Mouse (Mus musculus) liver, embryonic 12.5 days (tissue): ENCODE data around the gene Ecm2. TPM values are rescaled to one million over a fixed set of nuclear protein-coding genes. Genes with fewer than 3 reads are reported as not detected.

ENCODE experiments used
- ATAC-seq: fragments of 200-750 bp; cut with Nextera tagmentation; 2 replicates; pipeline ENCODE4 v1.8.0; 2017; ENCODE audit warnings: moderate number of reproducible peaks, mild to moderate bottlenecking, moderate library complexity
- H3K27ac ChIP-seq: fragments of 300-500 bp; sonication (generic); 2 replicates; pipeline ENCODE4 v1.5.1; 2016; ENCODE audit warnings: mild to moderate bottlenecking
- H3K27me3 ChIP-seq: fragments of 300-500 bp; sonication (generic); replicated peaks from 2 replicates; pipeline ENCODE4 v1.6.1; 2016; ENCODE audit warnings: mild to moderate bottlenecking, moderate library complexity
- H3K36me3 ChIP-seq: fragments of 300-500 bp; sonication (generic); 2 replicates; pipeline ENCODE4 v1.6.1; 2016; ENCODE audit warnings: mild to moderate bottlenecking, moderate library complexity
- H3K4me1 ChIP-seq: fragments of 300-500 bp; sonication (generic); 2 replicates; pipeline ENCODE4 v1.6.1; 2016
- H3K4me2 ChIP-seq: fragments of 300-500 bp; sonication (generic); 2 replicates; pipeline ENCODE4 v1.6.1; 2016; ENCODE audit warnings: mild to moderate bottlenecking, moderate library complexity
- H3K4me3 ChIP-seq: fragments of 300-500 bp; sonication (generic); 2 replicates; pipeline ENCODE4 v1.5.1; 2016; ENCODE audit warnings: mild to moderate bottlenecking, moderate library complexity
- H3K9ac ChIP-seq: fragments of 300-500 bp; sonication (generic); 2 replicates; pipeline ENCODE4 v1.6.1; 2016; ENCODE audit warnings: mild to moderate bottlenecking, moderate library complexity
- H3K9me3 ChIP-seq: fragments of 300-500 bp; sonication (generic); replicated peaks from 2 replicates; pipeline ENCODE4 v1.6.1; 2016; ENCODE audit warnings: mild to moderate bottlenecking, moderate library complexity
- WGBS: fragments of 180-500 bp; shearing (Covaris S2); methylation state at CpG from one replicate; pipeline ENCODE4 v1.1.7; 2016; ENCODE audit not compliant: insufficient replicate concordance; 5-methylcytosine and 5-hydroxymethylcytosine counted together
- polyA plus RNA-seq: library from polyadenylated mRNA; unstranded; fragments of >200 nt; fragmentation: Nextera tagmentation; extraction: Ambion mirVana; gene quantifications from 2 replicates; pipeline ENCODE4 v1.2.1, GENCODE M21; 2016

The Ecm2 gene
- polyA plus RNA-seq, 1 experiment from 2014 or later: 0.33 TPM

DNA sequence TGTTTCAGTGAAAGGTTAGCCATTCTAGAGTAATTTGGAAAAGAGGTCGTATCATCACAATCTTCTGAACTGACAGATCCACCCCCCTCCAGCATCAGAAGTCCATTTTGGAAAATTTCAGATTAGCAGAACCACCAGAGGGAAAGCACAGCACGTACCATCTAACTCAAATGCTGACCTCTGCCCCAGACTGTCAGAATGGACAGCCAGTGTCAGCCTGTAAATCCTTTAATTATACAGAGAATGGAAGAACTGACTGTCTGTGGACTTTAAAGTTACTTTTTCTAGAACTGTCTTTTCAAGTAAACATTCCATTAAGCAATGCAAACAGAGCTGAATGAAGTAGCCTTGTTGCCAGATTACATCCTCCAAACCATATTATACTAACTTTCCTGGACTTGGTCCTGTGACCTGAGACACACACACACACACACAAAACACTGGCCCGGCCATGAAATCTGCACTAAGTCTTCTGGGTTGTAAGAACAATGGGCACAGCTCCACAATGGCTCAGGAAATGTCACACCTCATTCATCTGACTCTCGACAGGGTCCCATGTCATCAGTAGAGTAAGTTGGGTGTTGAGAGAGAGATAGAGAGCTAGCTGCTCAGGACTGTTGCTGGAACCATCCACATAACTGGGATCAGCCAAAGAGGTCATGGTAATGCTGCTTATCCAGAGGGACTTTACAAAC is 32.5 kb upstream of the Ecm2 start:
- Histone ChIP-seq H3K4me3 (no peak overlapping the region), H3K27ac (no peak overlapping the region), H3K4me1 (peaks cover 4% of the 10 kb centered on the region), H3K9ac (no peak overlapping the region), H3K27me3 (no peaks in the 10 kb centered on the region), H3K9me3 (no peaks in the 10 kb centered on the region), H3K36me3 (no peaks in the 10 kb centered on the region), H3K4me2 (no peak overlapping the region)
- ATAC-seq: no peak
- 62% methylated on average over 4 of the region's 4 CpGs for WGBS

DNA sequence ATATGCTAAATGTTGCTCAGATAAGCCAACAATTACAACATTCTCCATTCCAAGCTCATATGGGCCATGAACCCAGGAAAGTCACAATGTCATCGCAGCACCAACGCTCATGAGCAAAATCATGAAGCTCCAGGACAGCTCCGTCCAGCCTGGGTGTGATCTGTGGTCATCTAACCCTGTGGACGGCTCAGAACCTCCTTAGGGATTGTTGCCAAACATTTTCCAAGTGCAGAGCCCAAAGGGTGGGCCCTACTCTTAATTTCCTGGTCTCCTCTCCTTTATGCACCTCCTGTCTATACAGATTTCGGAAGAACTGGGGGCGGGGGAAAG is 32.0 kb upstream of the Ecm2 start:
- Histone ChIP-seq H3K4me3 (no peak overlapping the region), H3K9me3 (no peaks in the 10 kb centered on the region), H3K4me2 (no peak overlapping the region), H3K27ac (no peak overlapping the region), H3K4me1 (peaks cover under 1% of the 10 kb centered on the region), H3K36me3 (no peaks in the 10 kb centered on the region), H3K9ac (no peak overlapping the region), H3K27me3 (no peaks in the 10 kb centered on the region)
- ATAC-seq: no peak
- 89% methylated on average over 6 of the region's 6 CpGs for WGBS

DNA sequence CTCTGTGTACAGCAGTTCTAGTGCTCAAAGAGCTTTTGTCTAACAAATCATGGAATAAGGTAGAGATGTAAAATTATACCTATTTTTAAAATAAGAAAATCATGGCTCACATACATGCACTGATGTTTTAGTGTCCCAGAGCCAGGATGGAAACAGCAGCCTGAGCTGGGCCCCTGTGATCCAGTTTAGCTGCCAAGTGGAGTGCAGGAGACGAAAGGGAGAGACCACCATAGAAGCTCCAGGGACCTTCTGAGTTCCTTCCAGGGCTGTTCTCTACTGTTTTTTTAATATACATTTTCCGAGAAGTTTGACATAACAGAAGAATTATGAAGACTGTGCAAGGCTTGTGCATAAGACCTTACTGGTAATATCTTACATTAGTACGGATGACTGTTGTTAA is 26.7 kb upstream of the Ecm2 start:
- no peak overlapping the region for H3K4me3 ChIP-seq
- H3K27ac ChIP-seq: no peak overlapping the region
- no peaks in the 10 kb centered on the region for H3K4me1 ChIP-seq
- no peak overlapping the region for H3K4me2 ChIP-seq
- H3K36me3 ChIP-seq: no peaks in the 10 kb centered on the region
- H3K9ac ChIP-seq: no peak overlapping the region
- no peak for ATAC-seq
- whole genome bisulfite sequencing: 82% methylated on average over 3 of the region's 3 CpGs
- H3K9me3 ChIP-seq: no peaks in the 10 kb centered on the region
- H3K27me3 ChIP-seq: no peaks in the 10 kb centered on the region

DNA sequence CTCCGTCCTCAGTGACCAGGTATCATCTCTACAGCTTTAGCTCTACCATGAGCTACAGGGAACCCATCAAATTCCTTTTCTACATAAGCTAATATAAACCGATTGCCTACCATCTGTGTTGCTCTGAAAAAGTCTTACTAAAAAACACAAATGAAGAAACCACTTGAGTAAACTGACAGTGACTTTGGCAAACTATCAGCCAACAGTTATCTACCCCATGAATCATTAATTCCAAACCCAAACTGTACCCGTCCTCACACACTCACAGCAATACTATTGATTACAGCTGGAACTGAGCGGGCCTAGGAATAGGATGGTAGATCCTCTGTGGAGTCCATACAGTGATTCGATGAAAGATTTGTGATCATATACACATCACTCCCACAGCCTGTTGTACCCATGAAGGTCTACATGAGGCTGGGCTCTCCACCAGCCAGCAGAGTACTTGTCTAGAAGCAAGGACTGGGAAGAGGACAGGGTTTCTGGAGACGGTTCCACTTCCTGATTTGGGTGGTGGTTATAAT is 25.7 kb upstream of the Ecm2 start:
- Histone ChIP-seq H3K36me3 (no peaks in the 10 kb centered on the region), H3K27ac (no peak overlapping the region), H3K27me3 (no peaks in the 10 kb centered on the region), H3K4me3 (no peak overlapping the region), H3K4me2 (no peak overlapping the region), H3K4me1 (no peaks in the 10 kb centered on the region), H3K9me3 (no peaks in the 10 kb centered on the region), H3K9ac (no peak overlapping the region)
- ATAC-seq: no peak
- 76% methylated on average over 6 of the region's 6 CpGs for WGBS

DNA sequence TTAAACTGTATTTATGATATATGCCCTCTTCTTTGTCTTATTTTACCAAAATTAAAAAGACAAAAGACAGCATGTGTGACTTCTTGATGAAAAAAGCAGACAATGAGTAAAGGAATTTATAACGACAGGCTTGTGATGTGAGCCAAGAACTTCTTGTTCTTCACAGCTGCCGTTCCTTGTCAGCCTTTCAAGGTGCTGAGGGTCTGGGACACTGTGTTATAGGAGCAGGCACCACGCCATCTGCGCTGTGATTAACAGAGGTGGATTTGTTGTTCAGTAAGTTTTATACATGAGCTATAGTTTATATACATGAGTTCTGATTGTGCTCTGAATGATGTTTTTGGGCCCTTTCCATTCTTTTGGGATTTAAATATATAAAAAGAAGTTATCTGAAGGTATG is 25.2 kb upstream of the Ecm2 start:
- Histone ChIP-seq H3K4me2 (no peak overlapping the region), H3K27ac (no peak overlapping the region), H3K9ac (no peak overlapping the region), H3K27me3 (no peaks in the 10 kb centered on the region), H3K4me3 (no peak overlapping the region), H3K9me3 (no peaks in the 10 kb centered on the region), H3K4me1 (no peaks in the 10 kb centered on the region), H3K36me3 (no peaks in the 10 kb centered on the region)
- ATAC-seq: no peak
- WGBS: 76% methylated on average over 4 of the region's 4 CpGs

DNA sequence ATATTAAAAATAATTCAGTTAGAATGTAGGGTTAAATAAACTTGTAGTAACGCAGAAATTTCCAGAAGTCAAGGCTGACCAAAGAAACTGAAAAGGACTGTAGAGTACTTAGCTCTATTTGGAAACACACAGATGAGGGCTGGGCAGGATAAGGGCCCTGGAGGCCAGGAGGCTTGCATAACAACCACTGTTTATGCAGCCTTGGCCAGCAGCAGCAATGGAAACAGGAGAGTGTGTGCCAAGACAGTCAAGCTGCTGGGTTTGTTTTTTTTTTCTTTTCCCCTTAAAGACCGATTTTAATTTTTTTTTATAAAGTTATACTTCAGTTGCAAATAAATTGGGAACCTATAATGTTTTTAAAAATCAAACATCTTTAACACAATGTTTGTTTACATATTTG is 24.6 kb upstream of the Ecm2 start:
- no peak overlapping the region for H3K9ac ChIP-seq
- no peaks in the 10 kb centered on the region for H3K9me3 ChIP-seq
- H3K27ac ChIP-seq: no peak overlapping the region
- H3K36me3 ChIP-seq: no peaks in the 10 kb centered on the region
- no peaks in the 10 kb centered on the region for H3K4me1 ChIP-seq
- no peak for ATAC-seq
- H3K4me2 ChIP-seq: no peak overlapping the region
- no peak overlapping the region for H3K4me3 ChIP-seq
- WGBS: 69% methylated on average over 2 of the region's 2 CpGs
- no peaks in the 10 kb centered on the region for H3K27me3 ChIP-seq

DNA sequence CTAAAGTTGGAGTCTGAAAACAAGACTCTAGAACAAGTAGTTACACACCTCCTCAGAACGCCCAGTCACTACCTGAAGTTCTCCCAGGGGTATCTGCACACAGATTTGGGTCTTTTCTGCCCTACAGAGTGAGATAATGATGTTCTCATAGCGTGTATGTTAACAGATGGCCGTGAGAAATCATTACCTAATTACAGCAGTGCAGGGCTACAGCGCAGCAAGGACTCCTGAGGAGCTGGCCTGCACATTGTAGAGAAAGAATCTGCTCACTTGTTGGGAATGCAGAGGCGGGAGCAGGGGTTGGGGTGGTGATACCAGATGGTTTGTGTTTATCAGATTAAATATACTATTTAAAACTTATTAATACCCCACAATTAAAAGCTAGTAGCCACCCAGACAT is 24.1 kb upstream of the Ecm2 start:
- no peak overlapping the region for H3K9ac ChIP-seq
- H3K4me2 ChIP-seq: no peak overlapping the region
- no peaks in the 10 kb centered on the region for H3K27me3 ChIP-seq
- H3K4me1 ChIP-seq: no peaks in the 10 kb centered on the region
- 71% methylated on average over 5 of the region's 5 CpGs for WGBS
- no peaks in the 10 kb centered on the region for H3K9me3 ChIP-seq
- H3K4me3 ChIP-seq: no peak overlapping the region
- H3K36me3 ChIP-seq: no peaks in the 10 kb centered on the region
- ATAC-seq: no peak
- no peak overlapping the region for H3K27ac ChIP-seq

DNA sequence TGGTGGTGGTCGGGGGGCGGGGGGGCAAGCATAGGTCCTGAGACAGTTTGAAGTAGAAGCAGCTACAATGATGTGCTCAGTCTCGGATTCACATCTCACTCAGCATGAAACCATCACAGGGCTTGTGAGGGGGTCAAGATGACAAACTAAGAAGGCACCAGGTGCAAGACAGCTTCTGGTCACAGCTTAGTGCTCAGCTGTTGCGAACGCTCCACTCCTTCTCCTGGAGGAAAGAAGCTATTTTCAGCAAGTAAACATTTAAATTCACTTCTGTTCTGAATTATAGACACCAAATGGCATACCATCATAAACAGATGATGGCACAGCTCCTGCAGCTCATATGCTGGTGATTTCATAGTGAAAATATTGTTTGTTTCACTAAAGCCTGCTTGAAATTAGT is 19.2 kb upstream of the Ecm2 start:
- ATAC-seq: no peak
- no peak overlapping the region for H3K4me3 ChIP-seq
- WGBS: 78% methylated on average over 5 of the region's 5 CpGs

DNA sequence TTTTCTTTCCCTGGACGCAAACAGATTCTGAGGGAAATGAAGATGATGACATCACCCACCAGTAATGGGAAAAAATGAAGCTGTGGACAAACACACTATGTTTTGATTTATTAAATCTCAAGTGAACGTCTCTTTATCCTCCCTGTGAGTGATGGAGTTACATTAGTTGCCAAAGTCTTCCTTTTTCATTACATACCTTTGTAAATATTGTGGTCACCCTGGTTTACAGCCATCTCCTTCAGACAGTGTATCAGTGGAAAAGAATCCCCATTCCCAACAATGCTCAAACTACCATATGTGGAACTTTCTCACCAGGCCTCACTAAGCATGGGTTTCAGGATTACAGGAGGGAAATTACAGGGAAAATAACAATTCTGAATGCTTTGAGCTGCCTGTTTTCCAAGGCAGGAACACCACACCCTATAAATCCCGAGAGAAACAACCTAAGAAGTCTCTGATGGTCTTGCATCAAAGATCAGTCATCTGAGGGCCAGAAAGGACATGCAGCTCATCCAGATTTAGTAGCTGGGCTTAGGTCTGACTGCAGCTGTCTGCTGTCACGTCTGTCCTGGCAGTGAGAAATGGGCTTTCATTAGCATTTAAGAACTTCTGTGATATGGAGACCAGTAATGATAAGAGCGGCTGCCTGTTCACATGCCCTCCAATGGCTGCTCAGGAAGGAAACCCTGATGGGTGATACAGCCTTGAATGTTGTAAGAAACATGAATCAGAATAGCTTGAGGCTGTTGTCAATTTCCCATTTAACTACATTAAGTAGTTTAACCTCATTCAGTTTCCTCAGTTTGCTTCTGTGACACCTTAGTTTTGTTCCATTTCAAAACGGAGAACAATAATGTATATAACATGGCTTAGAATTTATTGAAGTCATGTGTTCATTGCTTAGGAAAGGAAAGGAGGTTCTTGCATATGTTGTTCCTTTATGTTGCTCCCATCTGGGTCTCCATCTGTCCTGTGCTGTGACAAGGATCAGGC is 11.9 kb upstream of the Ecm2 start, which contains the start of gene Tes3-ps:
Gene Tes3-ps, plus strand, starts transcription at position 943 of the 993 bp plus-strand sequence.
- WGBS: 64% methylated on average over 6 of the region's 6 CpGs
- Histone ChIP-seq H3K9me3 (no peaks in the 10 kb centered on the region), H3K4me1 (no peaks in the 10 kb centered on the region), H3K4me2 (no peak within 1 kb of the TSS), H3K27ac (no peak within 1 kb of the TSS), H3K9ac (no peak within 1 kb of the TSS), H3K27me3 (no peaks in the 10 kb centered on the region), H3K4me3 (no peak within 1 kb of the TSS), H3K36me3 (no peaks in the 10 kb centered on the region)
- no peak for ATAC-seq

More for the DNA sequence above, 19.2 kb upstream of the Ecm2 start:
- Histone ChIP-seq H3K4me1 (no peaks in the 10 kb centered on the region), H3K4me2 (no peak overlapping the region), H3K27me3 (no peaks in the 10 kb centered on the region), H3K27ac (no peak overlapping the region), H3K36me3 (no peaks in the 10 kb centered on the region), H3K9me3 (no peaks in the 10 kb centered on the region), H3K9ac (no peak overlapping the region)

DNA sequence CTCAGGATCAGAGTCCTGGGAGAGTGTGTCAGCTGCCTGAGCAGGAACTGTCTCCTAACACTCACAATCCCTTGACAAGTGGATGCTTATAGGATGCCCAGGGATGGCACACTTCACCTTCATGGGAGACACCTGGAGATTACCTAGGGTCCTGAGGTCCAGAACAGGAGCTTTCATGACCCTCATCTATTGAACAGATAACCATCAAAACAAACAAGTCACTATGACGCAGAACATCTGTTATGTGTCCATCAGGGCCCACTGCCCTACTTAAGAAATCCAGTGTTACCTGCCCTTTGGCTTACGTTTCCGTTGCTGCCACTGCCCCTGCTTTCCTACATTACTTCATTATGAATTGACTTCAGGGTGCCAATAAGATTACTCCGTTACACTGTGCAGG is 1.2 kb downstream of the Ecm2 start:
- H3K9ac ChIP-seq: no peak overlapping the region
- WGBS: 80% methylated on average over 4 of the region's 4 CpGs
- ATAC-seq: no peak
- H3K36me3 ChIP-seq: no peaks in the 10 kb centered on the region
- H3K4me3 ChIP-seq: no peak overlapping the region
- H3K9me3 ChIP-seq: no peaks in the 10 kb centered on the region
- H3K27ac ChIP-seq: no peak overlapping the region
- H3K27me3 ChIP-seq: no peaks in the 10 kb centered on the region
- H3K4me2 ChIP-seq: no peak overlapping the region
- H3K4me1 ChIP-seq: no peaks in the 10 kb centered on the region

DNA sequence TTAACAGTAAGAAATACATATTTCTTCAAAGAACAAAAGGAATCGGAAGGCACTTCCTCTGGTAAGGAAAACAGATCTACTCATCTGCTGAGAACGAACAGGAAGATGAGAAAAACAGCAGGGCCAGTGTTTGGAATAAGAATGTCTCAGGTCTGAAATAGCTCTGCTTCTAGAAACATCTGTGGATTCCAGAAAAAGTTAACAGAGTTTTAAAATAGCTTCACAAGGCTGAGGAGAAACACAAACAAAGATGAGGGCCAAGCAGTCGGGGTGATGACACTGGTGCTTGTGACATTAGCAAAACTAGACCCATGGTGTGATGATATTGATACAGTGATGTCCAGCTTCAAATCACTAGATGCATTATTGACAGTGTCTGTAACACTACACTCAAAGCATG is 2.6 kb downstream of the Ecm2 start:
- Histone ChIP-seq H3K27me3 (no peaks in the 10 kb centered on the region), H3K9ac (no peak overlapping the region), H3K27ac (no peak overlapping the region), H3K36me3 (no peaks in the 10 kb centered on the region), H3K4me3 (no peak overlapping the region), H3K9me3 (no peaks in the 10 kb centered on the region), H3K4me1 (no peaks in the 10 kb centered on the region), H3K4me2 (no peak overlapping the region)
- WGBS: 77% methylated on average over 3 of the region's 3 CpGs
- ATAC-seq: no peak

DNA sequence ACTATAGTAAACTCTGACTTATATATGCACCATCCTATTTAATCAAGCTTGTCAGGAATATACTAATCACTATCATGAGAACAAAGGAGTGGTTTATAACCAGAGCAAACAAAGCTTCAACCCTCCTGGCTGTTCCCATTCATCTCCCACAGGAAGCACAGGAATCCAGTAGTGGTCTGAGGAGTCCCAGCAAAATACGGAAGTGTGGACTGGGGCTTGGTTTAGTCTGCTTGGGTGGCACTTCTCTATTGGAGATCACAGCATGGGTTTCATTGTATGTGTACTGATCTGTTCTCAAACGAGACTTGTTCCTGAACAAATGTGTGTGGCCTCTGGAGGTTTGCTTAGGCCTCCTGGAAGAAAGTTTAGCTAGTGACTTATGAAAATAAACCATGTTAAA is 14.2 kb downstream of the Ecm2 start:
- 44% methylated on average over 2 of the region's 2 CpGs for WGBS
- no peak overlapping the region for H3K4me2 ChIP-seq
- H3K27ac ChIP-seq: no peak overlapping the region
- H3K27me3 ChIP-seq: no peaks in the 10 kb centered on the region
- H3K4me3 ChIP-seq: no peak overlapping the region
- no peaks in the 10 kb centered on the region for H3K36me3 ChIP-seq
- H3K4me1 ChIP-seq: peaks cover 15% of the 10 kb centered on the region
- no peaks in the 10 kb centered on the region for H3K9me3 ChIP-seq
- ATAC-seq: no peak
- no peak overlapping the region for H3K9ac ChIP-seq
